Mouse (Mus musculus): ENCODE data around the gene Fam205a1.
"Not testable (repeated sequence)": the region's sequence is repeated elsewhere in the genome, so short reads cannot be mapped to it uniquely, and the experiment has no call there.

Gene Fam205a1

DNA sequence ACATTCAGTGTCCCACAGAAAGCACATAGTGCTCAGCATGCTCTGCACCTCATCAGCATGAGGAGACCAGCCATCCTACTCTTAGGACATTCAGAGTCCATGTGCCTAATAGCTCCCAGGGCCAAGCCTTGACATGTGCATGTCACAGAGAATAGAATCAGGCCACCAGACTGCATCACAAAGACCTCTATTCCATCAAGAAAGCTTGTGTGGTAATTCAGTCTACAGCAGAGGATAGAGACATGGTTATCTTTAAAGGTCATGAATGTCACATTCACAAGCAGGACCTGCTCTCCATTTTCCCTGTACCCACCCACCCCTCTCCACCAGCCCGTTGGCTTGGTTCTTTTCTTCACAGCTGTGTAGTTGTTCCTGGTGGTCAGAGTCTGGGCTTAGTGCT is at the start of gene Fam205a1:
TSS of gene Fam205a1 (minus strand) at position 101 of the 400 bp plus-strand sequence.
- DNase-seq = not testable (repeated sequence)

- DNase-seq = no peak
Measured at GRCm38 (mm10) chr4:42902730-42903129, 49.0 kb upstream of the Fam205a1 start.

DNA sequence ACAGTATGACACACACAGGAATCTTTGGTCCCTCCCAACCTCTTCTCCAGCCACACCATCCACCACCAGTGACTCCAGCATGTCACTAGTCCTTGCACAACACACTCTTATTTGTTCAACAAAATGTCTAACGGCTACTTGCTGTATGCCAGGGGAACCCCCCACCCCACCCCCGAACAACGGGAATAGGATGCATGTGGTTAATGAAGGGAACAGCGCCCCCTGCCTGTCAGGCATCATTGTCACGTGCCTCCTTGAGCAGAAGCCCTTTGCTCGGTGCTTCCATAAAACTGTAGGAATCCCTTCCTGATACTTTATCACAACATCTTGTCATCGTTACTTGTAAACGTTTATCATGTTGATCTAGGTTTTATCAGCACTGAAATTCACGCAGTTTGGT is 48.5 kb upstream of the Fam205a1 start:
- peak; percentile 63 for DNase-seq

DNA sequence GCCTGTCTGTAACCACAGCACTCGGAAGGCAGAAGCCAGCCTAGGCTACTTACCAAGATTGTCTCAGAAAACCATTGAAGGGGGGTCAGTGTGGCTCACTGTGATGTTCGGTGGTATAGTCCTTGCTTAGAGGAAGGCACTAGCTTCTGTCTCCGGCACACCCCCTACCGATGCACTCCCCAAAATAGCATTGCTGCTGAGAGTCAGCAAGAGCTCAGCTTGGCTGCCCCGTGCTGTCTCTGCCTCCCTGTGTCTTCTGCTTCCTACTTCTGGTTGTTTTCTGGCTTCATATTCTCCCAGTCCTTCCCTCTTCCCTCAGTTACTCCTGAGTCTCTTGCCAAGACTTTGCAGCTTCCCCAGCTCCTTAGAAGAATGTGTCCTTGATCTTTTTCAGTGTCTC is 47.2 kb upstream of the Fam205a1 start:
- DNase-seq = no peak

- DNase-seq = no peak
Measured at GRCm38 (mm10) chr4:42898914-42899313, 45.2 kb upstream of the Fam205a1 start.

DNA sequence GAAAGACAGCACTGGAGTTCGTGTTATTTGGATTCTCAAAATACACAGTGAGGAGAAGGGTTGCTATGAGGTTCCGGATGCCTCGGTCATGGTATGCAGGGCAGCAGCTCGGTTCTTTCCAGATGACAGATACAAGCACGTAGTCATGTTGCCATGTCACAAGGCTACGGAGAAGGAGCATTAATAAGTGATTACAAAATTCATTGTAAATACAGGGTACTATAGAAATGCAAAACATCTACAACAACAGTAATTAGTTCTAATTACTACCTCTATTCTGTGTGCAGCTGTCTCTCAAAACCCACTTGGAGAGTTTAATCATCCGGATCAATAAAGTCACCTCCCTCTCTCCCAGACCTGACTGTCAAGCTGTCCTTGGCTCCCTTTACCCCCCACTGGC is 41.4 kb upstream of the Fam205a1 start:
- no peak for DNase-seq

- no peak for DNase-seq
Measured at GRCm38 (mm10) chr4:42891176-42891575, 37.5 kb upstream of the Fam205a1 start.

DNA sequence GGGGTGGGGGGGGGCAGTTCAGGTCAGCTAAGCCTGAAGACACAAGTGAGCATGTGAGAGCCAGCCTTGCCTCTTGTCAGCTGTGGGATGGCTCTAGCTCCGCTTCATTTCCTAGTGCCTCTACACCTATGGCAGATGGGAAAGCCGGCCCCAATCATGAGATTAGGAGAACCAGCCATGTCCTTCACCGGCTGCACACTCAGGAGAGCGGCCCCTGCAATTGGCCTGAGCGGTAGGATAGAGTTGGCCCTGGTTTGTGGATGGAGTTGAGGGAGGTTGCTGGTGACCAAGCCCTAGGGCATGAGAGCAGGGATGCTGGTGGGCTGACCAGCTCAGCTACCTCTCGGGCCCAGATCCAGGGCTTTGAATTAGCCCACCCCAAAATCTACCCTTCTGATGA is 35.1 kb upstream of the Fam205a1 start:
- DNase-seq = no peak

- DNase-seq = no peak
Measured at GRCm38 (mm10) chr4:42886926-42887325, 33.2 kb upstream of the Fam205a1 start.

DNA sequence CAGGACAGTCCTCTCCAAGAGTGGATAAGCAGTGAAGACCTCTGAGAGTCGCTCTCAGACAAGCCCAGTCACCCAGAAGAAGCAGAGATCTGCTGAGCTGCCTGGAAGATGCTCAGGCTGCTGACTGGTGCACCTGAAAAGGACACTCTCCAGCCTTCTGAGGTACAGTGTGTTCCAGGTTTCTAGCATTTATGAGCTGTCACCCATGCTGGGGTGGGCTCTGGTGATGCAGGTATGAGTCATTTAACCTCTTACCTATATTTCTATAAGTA is 26.9 kb upstream of the Fam205a1 start:
- DNase-seq = no peak

GRCm38 (mm10) chr4:42879829-42880676 is 26.4 kb upstream of the Fam205a1 start:
- no peak for DNase-seq

GRCm38 (mm10) chr4:42877657-42878056 is 24.0 kb upstream of the Fam205a1 start:
- DNase-seq = no peak

DNA sequence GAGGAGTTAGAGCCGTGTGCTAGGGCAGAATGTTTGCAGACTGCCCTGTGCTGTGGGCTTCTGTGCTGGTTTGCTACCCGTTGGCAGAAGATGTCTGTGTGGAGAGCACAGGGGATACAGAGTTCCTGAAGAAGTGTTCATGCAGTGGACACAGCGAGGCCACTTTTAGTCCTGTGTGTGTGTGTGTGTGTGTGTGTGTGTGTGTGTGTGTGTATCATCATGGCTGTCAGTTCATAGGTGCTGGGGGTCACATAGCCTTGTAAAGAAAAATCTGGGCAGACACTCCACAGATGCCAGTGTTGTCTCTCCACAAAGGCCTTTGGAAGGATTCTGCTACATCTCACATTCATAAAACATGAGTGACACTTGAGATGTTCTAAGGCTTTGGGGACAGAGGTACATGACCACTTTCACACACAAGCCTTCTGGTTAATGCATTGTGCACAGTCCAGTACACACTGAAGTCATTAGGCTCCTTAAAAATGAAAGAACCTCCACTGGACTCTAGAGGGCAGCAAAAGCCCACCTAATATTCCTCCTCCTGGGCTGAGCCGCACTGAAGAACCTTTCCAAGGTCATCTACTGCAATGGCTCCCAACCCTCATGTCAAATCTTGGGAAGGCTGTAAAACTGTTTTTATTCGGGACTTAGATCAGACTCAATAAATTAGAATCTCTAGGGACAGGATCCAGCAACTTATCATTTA is 23.1 kb upstream of the Fam205a1 start:
- peak; percentile 44 for DNase-seq

- no peak for DNase-seq
Measured at GRCm38 (mm10) chr4:42874134-42874533, 20.4 kb upstream of the Fam205a1 start, which contains the start of gene Fam205c. Fam205c (minus strand) TSS chr4:42874234.

- no peak for DNase-seq
Measured at GRCm38 (mm10) chr4:42872746-42873435, 19.2 kb upstream of the Fam205a1 start.

DNA sequence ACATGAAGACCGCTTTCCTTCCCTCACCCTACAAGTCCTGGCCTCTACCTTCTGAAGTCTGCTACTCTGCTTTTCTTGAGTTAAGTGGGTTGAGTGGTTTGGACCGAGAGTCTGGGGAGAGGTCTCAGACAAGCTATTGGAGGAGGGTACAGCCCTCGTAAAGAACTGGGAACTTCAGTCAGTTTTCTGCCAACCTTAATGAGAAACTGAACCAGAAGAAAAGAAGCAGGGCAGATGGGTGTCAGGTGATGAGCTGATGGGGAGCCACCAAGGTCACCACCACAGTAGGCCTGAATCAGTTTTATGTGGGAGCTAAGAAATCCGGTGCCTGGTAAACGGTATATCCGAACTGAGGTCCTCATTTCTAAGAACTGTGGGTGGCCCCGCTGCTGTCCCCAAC is 18.5 kb upstream of the Fam205a1 start:
- DNase-seq = no peak

DNA sequence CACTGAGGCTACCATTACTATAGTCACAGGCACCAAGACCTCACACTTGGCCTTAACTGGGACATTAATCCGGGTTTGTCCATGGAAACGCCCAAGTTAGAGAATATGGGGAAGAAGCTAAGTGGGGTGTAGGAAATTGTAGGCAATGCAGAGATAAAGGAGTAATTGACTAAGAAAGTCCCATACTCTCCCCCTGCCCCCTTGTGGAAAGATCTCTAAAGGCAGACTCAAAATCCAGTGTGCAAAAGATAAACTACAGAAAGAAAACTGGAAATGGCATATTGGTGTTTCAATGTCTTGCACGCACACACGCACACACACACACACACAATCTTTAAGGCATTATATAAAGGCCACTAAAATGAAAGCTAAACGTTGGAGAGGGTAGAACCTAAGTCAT is 17.1 kb upstream of the Fam205a1 start:
- DNase-seq = no peak

GRCm38 (mm10) chr4:42868193-42868592 is 14.5 kb upstream of the Fam205a1 start:
- no peak for DNase-seq

- no peak for DNase-seq
Measured at GRCm38 (mm10) chr4:42867390-42867789, 13.7 kb upstream of the Fam205a1 start.

DNA sequence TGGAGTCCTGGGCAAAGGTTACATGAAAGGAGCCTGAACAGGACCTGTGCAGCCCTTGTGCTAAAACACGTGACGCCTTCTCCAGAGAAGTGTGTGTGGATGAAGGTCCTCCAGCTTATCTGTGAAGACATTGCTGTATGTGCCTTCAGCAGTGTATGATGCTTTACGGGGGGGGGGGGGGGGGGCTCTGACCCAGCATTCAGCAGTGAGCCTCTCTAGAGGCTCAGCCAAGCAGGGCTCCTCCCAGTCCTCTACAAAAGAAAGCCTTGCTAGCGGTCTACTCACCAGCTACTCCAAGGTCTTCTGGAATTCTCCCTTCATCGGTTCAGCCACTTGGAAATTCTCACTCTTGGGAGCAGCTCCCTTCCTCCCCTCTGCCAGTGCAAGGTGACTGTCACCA is 9.8 kb upstream of the Fam205a1 start:
- not testable (repeated sequence) for DNase-seq

DNA sequence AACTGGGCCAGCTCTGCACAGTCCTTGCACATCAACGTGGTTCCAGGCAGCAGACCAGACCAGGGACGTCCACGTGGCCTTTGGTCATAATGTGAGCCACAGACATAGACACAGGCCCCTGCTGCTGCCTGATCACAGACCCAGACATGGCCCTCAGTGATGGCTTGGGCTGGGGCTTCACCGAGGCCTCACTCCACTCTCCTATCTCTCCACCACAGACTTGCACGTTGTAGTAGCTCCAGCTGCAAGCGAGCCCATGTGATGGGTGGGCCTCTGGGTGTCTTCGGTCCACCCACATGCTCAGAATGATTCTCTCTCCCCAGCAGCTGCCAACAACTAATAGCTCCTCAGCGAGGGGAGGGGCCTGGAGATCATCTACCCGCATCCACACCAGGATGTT is 6.8 kb upstream of the Fam205a1 start:
- not testable (repeated sequence) for DNase-seq

DNA sequence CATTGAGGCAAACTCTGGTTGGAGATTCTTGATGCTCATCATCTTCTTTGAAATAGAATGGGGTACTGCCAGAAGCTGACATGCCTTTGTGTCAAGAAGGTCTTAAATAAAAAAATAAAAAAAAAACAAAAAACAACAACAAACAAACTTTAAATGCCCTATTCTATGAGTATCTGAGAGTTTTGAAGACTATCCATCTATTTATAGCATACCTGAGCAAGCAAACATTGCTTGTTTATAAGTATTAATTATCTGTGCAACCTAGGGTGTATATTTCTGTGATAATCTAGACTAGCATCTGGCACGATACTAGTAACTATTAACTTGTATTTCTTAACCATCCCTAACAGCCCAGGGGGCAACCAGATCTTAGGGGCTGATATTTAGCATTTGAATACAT is 3.0 kb upstream of the Fam205a1 start, which contains the start of gene Gm12394:
TSS of gene Gm12394 (minus strand) at position 101 of the 400 bp plus-strand sequence.
- not testable (repeated sequence) for DNase-seq
